In genomic region chr14:105999801-106000200, GRCm38 (mm10) we compare ENCODE assay signal across 17 mouse cellular contexts.
DNase-seq lines count a peak whose midpoint lies in the region; ATAC-seq and TF ChIP-seq lines count a peak whose summit lies in the region.
"Had no signal": no experiment of that assay in that cellular context is flagged by ENCODE, and none has a peak within 500 bp of the region (broad histone marks: within the 10 kb centered on the region; RNA-seq: fewer than 3 reads in every experiment).

No protein-coding gene starts in this region.

- no peak overlapping the region for H3K27ac ChIP-seq in lung, embryonic 14.5 days (ENCODE audit: low read depth)
- peak overlapping the region; percentile 81; the same call in 1 of the 2 replicates for H3K27ac ChIP-seq in embryonic fibroblast, embryonic 13.5 days (ENCODE audit: insufficient read depth, low read length)
- H3K27ac ChIP-seq in hindbrain, embryonic 10.5 days = no peak overlapping the region
- H3K27ac ChIP-seq: forebrain, embryonic 10.5 days; heart, embryonic 13.5 days; midbrain, embryonic 10.5 days; neural tube, embryonic 15.5 days; stomach, embryonic 15.5 days had no signal

- no peaks in the 10 kb centered on the region for H3K4me1 ChIP-seq in lung, embryonic 14.5 days (ENCODE audit: insufficient read depth)
- H3K4me1 ChIP-seq in embryonic fibroblast, embryonic 13.5 days (ENCODE audit: control insufficient read depth, insufficient read depth, low read length) = no peaks in the 10 kb centered on the region
- no peaks in the 10 kb centered on the region for H3K4me1 ChIP-seq in hindbrain, embryonic 10.5 days (replicated peaks)
- H3K4me1 ChIP-seq: forebrain, embryonic 10.5 days; heart, embryonic 13.5 days; midbrain, embryonic 10.5 days; neural tube, embryonic 15.5 days; stomach, embryonic 15.5 days had no signal

- H3K9me3 ChIP-seq in lung, embryonic 14.5 days (ENCODE audit: low read depth, low read length) = no peaks in the 10 kb centered on the region
- H3K9me3 ChIP-seq in hindbrain, embryonic 10.5 days = no peaks in the 10 kb centered on the region
- H3K9me3 ChIP-seq: forebrain, embryonic 10.5 days; midbrain, embryonic 10.5 days; neural tube, embryonic 15.5 days; stomach, embryonic 15.5 days had no signal

- no peak overlapping the region for H3K4me2 ChIP-seq in lung, embryonic 14.5 days
- peak overlapping the region; percentile 28 for H3K4me2 ChIP-seq in myocyte (ENCODE audit: low read depth)
- H3K4me2 ChIP-seq: heart, embryonic 13.5 days; neural tube, embryonic 15.5 days; stomach, embryonic 15.5 days had no signal

- no peak overlapping the region for H3K4me3 ChIP-seq in lung, embryonic 14.5 days (ENCODE audit: low read depth, low read length)
- no peak overlapping the region for H3K4me3 ChIP-seq in embryonic fibroblast, embryonic 13.5 days (ENCODE audit: insufficient read depth, low read length)
- no peak overlapping the region for H3K4me3 ChIP-seq in myocyte
- no peak overlapping the region for H3K4me3 ChIP-seq in hindbrain, embryonic 10.5 days
- H3K4me3 ChIP-seq: forebrain, embryonic 10.5 days; heart, embryonic 13.5 days; midbrain, embryonic 10.5 days; neural tube, embryonic 15.5 days; stomach, embryonic 15.5 days had no signal

- intact Hi-C loops in heart, postnatal 25 days (cut with DNase I) = no loop called here

- ATAC-seq in lung, embryonic 14.5 days (ENCODE audit: insufficient read depth) = no peak
- ATAC-seq: CD4-positive, CD25-positive, alpha-beta regulatory T cell, adult 4 months had no signal

- no peaks in the 10 kb centered on the region for H3K27me3 ChIP-seq in lung, embryonic 14.5 days (ENCODE audit: insufficient read depth, low read length)
- no peaks in the 10 kb centered on the region for H3K27me3 ChIP-seq in myocyte (ENCODE audit: control insufficient read depth, insufficient read depth, insufficient read length)
- H3K27me3 ChIP-seq in hindbrain, embryonic 10.5 days (ENCODE audit: insufficient read depth, poor library complexity, severe bottlenecking) = no peaks in the 10 kb centered on the region
- H3K27me3 ChIP-seq: heart, embryonic 13.5 days; neural tube, embryonic 15.5 days; stomach, embryonic 15.5 days had no signal

- no peak overlapping the region for H3K9ac ChIP-seq in lung, embryonic 14.5 days
- H3K9ac ChIP-seq: heart, embryonic 13.5 days; neural tube, embryonic 15.5 days; stomach, embryonic 15.5 days had no signal

- H3K36me3 ChIP-seq in lung, embryonic 14.5 days (ENCODE audit: insufficient read depth) = no peaks in the 10 kb centered on the region
- no peaks in the 10 kb centered on the region for H3K36me3 ChIP-seq in myocyte (ENCODE audit: control insufficient read depth, insufficient read depth)
- H3K36me3 ChIP-seq in hindbrain, embryonic 10.5 days = no peaks in the 10 kb centered on the region
- H3K36me3 ChIP-seq: forebrain, embryonic 10.5 days; heart, embryonic 13.5 days; midbrain, embryonic 10.5 days; neural tube, embryonic 15.5 days; stomach, embryonic 15.5 days had no signal

- DNase-seq in cerebellum, adult 9-10 months = peak; percentile 7
- no peak for DNase-seq in cerebellum, adult 18-20 months
- DNase-seq in lung, embryonic 14.5 days = peak; percentile 27
- DNase-seq in lung, postnatal 10 days = no peak
- DNase-seq in hindbrain, embryonic 10.5 days (ENCODE audit: low spot score) = no peak
- no peak for DNase-seq in heart, postnatal 25 days (ENCODE audit: low spot score)
- DNase-seq: retina, postnatal 1 day; spleen, adult 18-20 months; thymus, postnatal 14 days had no signal

- TF ChIP-seq POLR2A in embryonic fibroblast, embryonic 13.5 days (IDR thresholded peaks at IDR 0.05; ENCODE audit: low read depth, low read length) = no peak
- no peak for TF ChIP-seq POLR2A in myocyte (IDR thresholded peaks at IDR 0.05; ENCODE audit: insufficient read length, low read depth)

- no peak overlapping the region for H3ac ChIP-seq in myocyte (ENCODE audit: control insufficient read depth, insufficient read length)

- 61% methylated on average over 6 of the region's 6 CpGs for WGBS in lung, embryonic 14.5 days
- WGBS in hindbrain, embryonic 10.5 days = 92% methylated on average over 6 of the region's 6 CpGs

- H3K79me2 ChIP-seq in myocyte (ENCODE audit: control insufficient read depth, insufficient read depth) = no peaks in the 10 kb centered on the region

- no peak for TF ChIP-seq CTCF in lung, embryonic 14.5 days (IDR thresholded peaks at IDR 0.05; ENCODE audit: low read depth)
- no peak for TF ChIP-seq CTCF in embryonic fibroblast, embryonic 13.5 days (IDR thresholded peaks at IDR 0.05; ENCODE audit: borderline replicate concordance, insufficient read depth, low read length)

TF ChIP-seq in myocyte, 11 proteins besides CTCF, POLR2A, EP300 and RAD21:
- TF ChIP-seq MYOD1 (IDR thresholded peaks at IDR 0.05; ENCODE audit: control insufficient read depth in 1 of 3, insufficient read length in 2 of 3, low read depth in 2 of 3) = no peak
- no peak for TF ChIP-seq E2F4 (IDR thresholded peaks at IDR 0.05; ENCODE audit: insufficient read depth)

Comparison
In these comparisons a context has a peak if more than half of its experiments do, and no peak if none do; other contexts are left out.
1. DNase-seq: peak in cerebellum, adult 9-10 months (single experiment) and lung, embryonic 14.5 days (single experiment); none in cerebellum, adult 18-20 months (0 of 2), lung, postnatal 10 days (single experiment), hindbrain, embryonic 10.5 days (single experiment) and heart, postnatal 25 days (single experiment).